Mouse (Mus musculus) v-Abl transformed pro-B cells (cell line): ENCODE results near the gene Slc25a1.

Source experiments
- in situ Hi-C, 2 experiments: fragments of 400-800 bp; cut with MboI; formaldehyde crosslinking; loops; one replicate each; pipeline ENCODE4 v1.15.1; 2025; ENCODE audit not compliant: unreplicated experiment in 2 of 2

The Slc25a1 gene

GRCm38 (mm10) chr16:17928087-17928580 is at the start of gene Slc25a1:
Gene Slc25a1, minus strand, starts transcription at chr16:17928219.
- in situ Hi-C loops: no loop called here

- in situ Hi-C loops: loop anchor here in 1 of 2 experiments (10.0 to 25.0 kb wide), 2 partner anchors 1065 to 1107 kb away; partner anchors contain the start of gene Igll1
These were observed 43.8 kb upstream of the Slc25a1 start for GRCm38 (mm10) chr16:17971853-17972252.

DNA sequence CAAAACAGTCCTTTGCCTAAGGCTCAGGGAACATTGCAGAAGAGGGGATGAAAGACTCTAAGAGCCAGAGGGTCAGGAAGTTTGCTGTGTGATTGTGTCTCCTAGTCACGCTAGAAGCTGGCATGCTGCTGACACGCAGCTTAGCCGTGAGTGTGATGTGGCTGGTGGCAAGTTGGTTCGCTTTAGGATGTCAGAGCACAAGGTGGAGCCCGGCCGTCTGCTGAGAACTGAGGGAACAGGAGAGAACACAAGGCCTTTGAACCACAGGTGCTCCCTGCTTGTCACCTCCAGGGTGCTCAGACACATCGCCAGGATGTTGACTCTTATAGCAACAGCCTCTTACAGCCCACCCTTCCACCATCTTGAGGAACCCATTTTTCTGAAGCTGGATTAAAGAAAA is 34.1 kb upstream of the Slc25a1 start:
- in situ Hi-C loops: loop anchor here in 1 of 2 experiments (25.0 kb wide), 1 partner anchor 1075 kb away; no protein-coding TSS in a partner anchor

DNA sequence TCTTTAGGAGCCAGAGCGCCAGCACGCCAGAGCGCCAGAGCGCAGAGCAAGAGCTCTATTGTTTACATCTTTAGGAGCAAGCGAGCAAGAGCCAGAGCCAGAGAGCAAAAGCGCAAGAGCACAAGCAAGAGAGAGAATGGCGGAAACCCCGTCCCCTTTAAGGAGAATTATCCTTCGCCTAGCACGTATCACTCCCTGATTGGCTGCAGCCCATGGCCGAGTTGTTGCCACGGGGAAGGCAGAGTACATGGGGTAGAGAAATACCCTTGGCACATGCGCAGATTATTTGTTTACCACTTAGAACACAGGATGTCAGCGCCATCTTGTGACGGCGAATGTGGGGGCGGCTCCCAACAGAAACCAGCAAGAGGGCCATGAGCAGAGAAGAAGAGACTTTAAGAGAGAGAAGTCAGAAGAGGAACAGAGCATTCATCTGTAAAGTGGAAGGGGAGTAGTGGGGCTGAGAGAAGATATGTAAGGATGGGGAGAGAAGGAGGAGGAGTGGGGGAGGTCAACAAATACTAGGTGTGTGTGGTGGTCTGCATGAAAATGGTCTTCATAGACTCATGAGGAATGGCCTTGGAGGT is 28.1 kb upstream of the Slc25a1 start:
- in situ Hi-C loops: loop anchor here in 1 of 2 experiments (25.0 kb wide), 1 partner anchor 1081 kb away; no protein-coding TSS in a partner anchor

DNA sequence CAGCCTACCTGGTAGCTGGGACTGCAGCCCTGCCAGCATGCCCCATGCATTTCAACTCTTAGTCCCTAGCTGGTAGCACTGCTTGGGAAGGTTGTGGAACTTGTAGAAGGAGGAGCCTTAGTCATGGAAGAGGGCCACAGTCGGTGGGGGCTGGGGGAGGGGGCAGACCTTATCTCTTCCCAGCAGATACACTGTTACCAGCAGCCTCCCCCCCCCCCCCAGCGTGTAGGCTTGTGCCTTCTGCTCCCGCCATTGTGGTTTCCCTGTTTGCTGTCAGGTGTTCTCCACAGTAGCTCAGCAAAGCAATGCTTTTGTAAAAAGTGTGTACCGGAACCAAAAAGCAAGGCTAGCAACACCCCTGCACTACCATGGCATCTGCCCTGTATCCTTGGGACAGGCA is 23.6 kb upstream of the Slc25a1 start:
- in situ Hi-C loops: loop anchor here in 1 of 2 experiments (25.0 kb wide), 1 partner anchor 1086 kb away; no protein-coding TSS in a partner anchor

- in situ Hi-C loops: loop anchor here in 1 of 2 experiments (25.0 kb wide), 1 partner anchor 1087 kb away; no protein-coding TSS in a partner anchor
These were observed 22.0 kb upstream of the Slc25a1 start for GRCm38 (mm10) chr16:17950068-17950467.

GRCm38 (mm10) chr16:17949421-17949877 is 21.4 kb upstream of the Slc25a1 start:
- in situ Hi-C loops: no loop called here

GRCm38 (mm10) chr16:17945081-17945831 is 17.2 kb upstream of the Slc25a1 start:
- in situ Hi-C loops: no loop called here

DNA sequence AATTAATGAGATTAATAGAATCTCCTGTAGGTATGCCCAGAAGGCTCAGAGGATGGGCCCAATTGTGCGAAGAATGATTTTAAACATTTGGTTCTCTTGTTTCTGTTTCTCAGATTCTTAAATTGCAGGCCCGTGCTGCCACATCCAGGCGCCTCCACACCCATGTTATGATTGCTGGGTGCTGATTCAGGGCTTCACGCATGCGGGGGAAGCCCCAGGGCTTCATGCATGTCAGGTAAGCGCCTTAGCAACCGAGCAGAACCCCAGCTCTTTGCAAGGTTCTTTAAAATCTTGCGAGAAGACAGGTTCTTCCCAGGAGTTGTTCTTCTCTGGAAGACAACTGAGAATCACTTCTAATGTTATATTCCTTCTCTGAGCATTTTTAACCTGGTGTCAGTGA is 15.4 kb upstream of the Slc25a1 start:
- in situ Hi-C loops: no loop called here

DNA sequence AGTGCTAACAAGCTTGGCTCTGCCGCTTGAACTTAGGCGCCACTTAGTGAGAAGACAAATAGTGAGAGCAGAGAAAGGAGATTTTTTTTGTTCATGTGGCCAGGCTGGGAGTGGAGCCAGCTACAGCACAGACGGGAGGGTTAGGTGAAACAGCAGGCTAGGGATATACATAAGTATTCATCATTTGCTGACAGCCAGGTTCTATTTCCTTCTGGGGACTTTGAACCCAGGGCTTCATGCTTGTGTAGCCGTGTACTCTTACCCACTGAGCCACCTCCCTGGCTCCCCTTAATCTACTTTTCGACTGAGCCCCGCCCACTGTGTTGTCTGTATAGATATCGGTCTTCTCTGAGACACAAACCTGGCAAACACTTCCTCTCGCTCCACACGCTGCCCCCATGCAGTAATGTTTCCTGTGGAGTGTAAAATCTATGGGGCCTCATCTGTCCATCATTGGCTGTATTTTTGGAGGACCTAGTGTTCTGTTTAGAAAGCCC is 11.3 kb upstream of the Slc25a1 start:
- in situ Hi-C loops: loop anchor here in 1 of 2 experiments (10.0 kb wide), 1 partner anchor 45 kb away; the partner anchor contains the start of gene Vpreb2

DNA sequence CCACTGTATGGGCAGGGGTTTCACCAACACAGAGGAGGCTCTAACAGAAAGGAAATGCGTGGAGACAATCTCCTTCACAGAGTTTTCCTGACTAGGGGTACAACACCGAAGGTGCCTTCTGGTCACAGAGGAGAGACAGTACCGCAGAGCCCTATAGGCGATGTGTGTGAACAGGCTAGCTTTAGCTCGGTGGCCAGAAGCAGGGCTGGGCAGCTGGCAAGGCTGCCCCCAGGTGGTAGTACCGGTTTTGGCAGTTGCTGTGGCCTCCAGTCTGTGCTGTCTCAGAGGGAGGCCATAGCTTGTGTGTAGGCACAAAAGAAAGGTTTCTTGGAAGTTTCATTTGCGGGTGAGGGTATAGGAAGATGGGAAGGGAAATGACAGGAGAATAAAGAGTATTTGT is 10.8 kb upstream of the Slc25a1 start:
- in situ Hi-C loops: loop anchor here in 1 of 2 experiments (10.0 kb wide), 1 partner anchor 46 kb away; the partner anchor contains the start of gene Vpreb2

DNA sequence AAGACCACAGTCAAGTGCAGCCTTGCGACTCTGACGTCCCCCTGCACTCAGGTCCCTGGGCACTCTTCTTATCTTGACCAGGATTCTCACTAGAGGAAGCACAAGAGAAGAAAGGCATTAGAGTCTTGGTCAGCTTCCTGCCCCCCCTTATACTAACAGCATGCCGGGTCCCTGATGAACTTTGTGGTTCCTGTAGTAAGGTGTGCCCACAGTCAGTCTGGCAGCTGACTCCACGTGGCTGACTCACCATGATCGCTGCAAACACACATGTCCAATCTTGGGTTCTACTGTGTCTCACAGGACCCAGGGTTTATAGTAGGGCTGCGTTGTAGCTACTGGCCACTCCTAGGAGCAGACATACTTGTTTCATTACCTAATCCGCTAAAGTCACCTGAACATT is 10.2 kb upstream of the Slc25a1 start:
- in situ Hi-C loops: loop anchor here in 1 of 2 experiments (10.0 kb wide), 1 partner anchor 47 kb away; the partner anchor contains the start of gene Vpreb2

GRCm38 (mm10) chr16:17936776-17937175 is 8.8 kb upstream of the Slc25a1 start:
- in situ Hi-C loops: loop anchor here in 1 of 2 experiments (10.0 kb wide), 1 partner anchor 48 kb away; the partner anchor contains the start of gene Vpreb2

DNA sequence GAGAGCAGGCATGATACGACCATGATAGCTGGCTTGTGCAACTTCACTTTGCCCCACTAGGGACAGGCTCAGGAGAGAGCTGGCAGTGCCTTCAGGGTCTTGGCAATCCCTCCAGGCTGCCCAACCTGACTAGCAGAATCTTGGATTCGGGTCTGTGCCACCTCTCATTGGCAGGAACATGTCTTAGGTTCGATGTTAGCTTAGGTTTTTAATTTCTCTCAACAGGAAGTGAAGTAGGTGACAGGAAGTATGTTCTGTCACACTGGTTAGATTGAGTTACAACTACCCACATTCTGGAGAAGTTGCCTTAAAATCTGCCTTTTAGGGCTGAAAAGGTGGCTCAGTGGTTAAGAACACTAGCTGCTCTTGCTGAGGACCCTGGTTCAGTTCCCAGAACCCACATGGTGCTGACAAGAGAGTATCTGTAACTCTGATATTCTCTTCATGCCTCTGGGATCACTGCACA is 6.5 kb upstream of the Slc25a1 start:
- in situ Hi-C loops: loop anchor here (5.0 to 10.0 kb wide), 2 partner anchors 43 to 50 kb away; partner anchors contain the start of gene Vpreb2 (in 1 of the 2)

- in situ Hi-C loops: loop anchor here (5.0 to 10.0 kb wide), 2 partner anchors 43 to 51 kb away; partner anchors contain the start of gene Vpreb2 (in 1 of the 2)
These were observed 5.8 kb upstream of the Slc25a1 start for GRCm38 (mm10) chr16:17933594-17934444.

- in situ Hi-C loops: loop anchor here (5.0 to 10.0 kb wide), 2 partner anchors 45 to 53 kb away; partner anchors contain the start of gene Vpreb2 (in 1 of the 2)
These were observed 4.0 kb upstream of the Slc25a1 start for GRCm38 (mm10) chr16:17931906-17932460.

- in situ Hi-C loops: loop anchor here (5.0 to 10.0 kb wide), 2 partner anchors 48 to 55 kb away; partner anchors contain the start of gene Vpreb2 (in 1 of the 2)
These were observed 1.6 kb upstream of the Slc25a1 start for GRCm38 (mm10) chr16:17929631-17930030.

- in situ Hi-C loops: no loop called here
These were observed 1.2 kb upstream of the Slc25a1 start for GRCm38 (mm10) chr16:17929211-17929610.

- in situ Hi-C loops: no loop called here
These were observed 647 bp upstream of the Slc25a1 start for GRCm38 (mm10) chr16:17928627-17929104.
